Mouse (Mus musculus) liver, adult 2 months (tissue): ENCODE measurements around the gene Med9.

Source experiments
- CTCF ChIP-seq: fragments of 200-500 bp; IDR thresholded peaks from 2 replicates; pipeline ENCODE4 v1.5.1; 2011; ENCODE audit warnings: low read depth, low read length, control low read depth
- POLR2A ChIP-seq: fragments of 200-500 bp; IDR thresholded peaks from 2 replicates; pipeline ENCODE4 v1.6.1; 2011; ENCODE audit warnings: low read length, control low read depth; ENCODE audit not compliant: insufficient read depth; ENCODE audit errors: extremely low read depth

DNA sequence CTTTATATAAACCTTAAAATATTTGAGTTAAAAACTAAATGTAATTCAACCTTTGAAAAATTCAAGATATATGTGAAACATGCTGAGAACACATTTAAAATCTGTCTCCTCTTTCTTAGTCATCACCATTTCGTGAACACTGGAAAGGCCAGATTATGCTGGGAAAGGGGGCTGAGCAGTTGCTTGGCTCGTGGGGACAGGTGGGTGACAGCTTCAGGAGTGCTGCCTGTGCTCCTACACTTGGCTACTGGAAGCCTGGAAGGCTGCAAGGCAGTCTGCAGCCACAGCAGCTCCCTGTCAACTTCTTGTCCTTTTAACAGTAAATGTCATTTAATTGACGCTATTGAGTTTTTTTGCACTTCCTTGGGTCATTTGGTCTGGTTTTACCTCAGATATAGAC is 57.9 kb downstream of the Med9 start:
- TF ChIP-seq CTCF = no peak
- no peak for TF ChIP-seq POLR2A
